Mouse (Mus musculus) heart, adult 2 months (tissue): Measurements from ENCODE around the gene Ostm1. TPM values are rescaled to one million over a fixed set of nuclear protein-coding genes. Genes with fewer than 3 reads are reported as not detected.

ENCODE experiments used
- DNase-seq, 2 experiments: peaks; one replicate each; pipeline ENCODE4 v3.0.0; 2021
- H3K27ac ChIP-seq: fragments of 200-600 bp; 2 replicates; pipeline ENCODE4 v1.8.1; 2022
- H3K27me3 ChIP-seq: fragments of 200-500 bp; 2 replicates; pipeline ENCODE4 v1.6.1; 2012; ENCODE audit warnings: mild to moderate bottlenecking, low read length, inconsistent platforms, mixed read lengths; ENCODE audit not compliant: control insufficient read depth, insufficient read depth
- H3K36me3 ChIP-seq: fragments of 200-500 bp; 2 replicates; pipeline ENCODE4 v1.6.1; 2012; ENCODE audit warnings: low read length, inconsistent platforms; ENCODE audit not compliant: control insufficient read depth, insufficient read depth
- H3K4me1 ChIP-seq: fragments of 200-500 bp; 2 replicates; pipeline ENCODE4 v1.6.1; 2011; ENCODE audit warnings: low read length; ENCODE audit not compliant: control insufficient read depth, insufficient read depth
- H3K4me3 ChIP-seq: fragments of 200-600 bp; 2 replicates; pipeline ENCODE4 v1.8.1; 2022
- H3K79me2 ChIP-seq: fragments of 200-500 bp; replicated peaks from 2 replicates; pipeline ENCODE4 v1.6.1; 2012; ENCODE audit warnings: mild to moderate bottlenecking, inconsistent platforms, low read length, moderate library complexity, mixed read lengths; ENCODE audit not compliant: control insufficient read depth, insufficient read depth
- H3K9ac ChIP-seq: fragments of 200-500 bp; 2 replicates; pipeline ENCODE4 v1.6.1; 2012; ENCODE audit warnings: low read depth, mild to moderate bottlenecking, control low read depth, inconsistent platforms, low read length, mixed read lengths
- CTCF ChIP-seq: fragments of 200-600 bp; IDR thresholded peaks from 2 replicates; pipeline ENCODE4 v1.8.1; 2022; ENCODE audit warnings: antibody characterized with exemption, mild to moderate bottlenecking, moderate library complexity
- EP300 ChIP-seq: fragments of 200-500 bp; IDR thresholded peaks from 2 replicates; pipeline ENCODE4 v1.6.1; 2011; ENCODE audit warnings: low read depth, low read length, control low read depth; ENCODE audit not compliant: insufficient read depth
- POLR2A ChIP-seq: fragments of 200-500 bp; IDR thresholded peaks from 2 replicates; pipeline ENCODE4 v1.6.1; 2011; ENCODE audit warnings: mild to moderate bottlenecking, low read depth, low read length, control low read depth; ENCODE audit not compliant: insufficient read depth
- WGBS: fragments of 180-500 bp; shearing (Covaris S2); methylation state at CpG from one replicate; pipeline ENCODE4 v1.1.7; 2018; 5-methylcytosine and 5-hydroxymethylcytosine counted together
- intact Hi-C: fragments of 180-260 bp; cut with DNase I; formaldehyde crosslinking; loops from one replicate; pipeline ENCODE4 v1.15.1; 2025
- polyA plus RNA-seq: library from polyadenylated mRNA; depleted of rRNA; stranded (reverse); fragments of >200 nt; gene quantifications from 2 replicates; pipeline ENCODE4 v1.2.3, GENCODE M21; 2012
- total RNA-seq, 2 experiments: library from RNA; stranded (reverse); gene quantifications; 2 replicates each; pipeline ENCODE4 v1.2.3; 2021

Gene Ostm1
- total and polyA plus RNA-seq, 3 experiments: 14.0 to 19.2 (median 18.0) TPM

DNA sequence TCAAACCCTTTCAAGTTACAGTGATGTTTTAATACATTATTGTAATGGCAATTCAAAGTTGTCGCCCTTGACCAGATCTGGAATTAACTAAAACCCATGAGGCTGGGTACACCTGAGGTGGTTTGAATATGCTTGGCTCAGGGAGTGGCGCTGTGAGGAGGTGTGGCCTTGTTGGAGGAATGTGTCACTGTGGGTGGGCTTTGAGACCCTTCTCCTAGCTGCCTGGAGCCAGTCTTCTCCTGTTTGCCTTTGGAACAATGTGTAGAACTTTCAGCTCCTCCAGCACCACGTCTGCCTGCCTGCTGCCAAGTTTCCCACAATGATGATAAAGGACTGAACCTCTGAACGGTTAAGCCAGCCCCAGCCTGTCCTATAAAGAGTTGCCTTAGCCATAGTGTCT lies 62.7 kb downstream of the Ostm1 start:
- Histone ChIP-seq H3K27ac (no peak overlapping the region), H3K79me2 (no peaks in the 10 kb centered on the region), H3K9ac (no peak overlapping the region), H3K4me1 (no peaks in the 10 kb centered on the region), H3K4me3 (no peak overlapping the region), H3K27me3 (no peaks in the 10 kb centered on the region), H3K36me3 (no peaks in the 10 kb centered on the region)
- WGBS: 51% methylated on average over 4 of the region's 4 CpGs
- intact Hi-C loops: no loop called here
- TF ChIP-seq POLR2A (no peak), CTCF (no peak), EP300 (no peak)
- DNase-seq: no peak

DNA sequence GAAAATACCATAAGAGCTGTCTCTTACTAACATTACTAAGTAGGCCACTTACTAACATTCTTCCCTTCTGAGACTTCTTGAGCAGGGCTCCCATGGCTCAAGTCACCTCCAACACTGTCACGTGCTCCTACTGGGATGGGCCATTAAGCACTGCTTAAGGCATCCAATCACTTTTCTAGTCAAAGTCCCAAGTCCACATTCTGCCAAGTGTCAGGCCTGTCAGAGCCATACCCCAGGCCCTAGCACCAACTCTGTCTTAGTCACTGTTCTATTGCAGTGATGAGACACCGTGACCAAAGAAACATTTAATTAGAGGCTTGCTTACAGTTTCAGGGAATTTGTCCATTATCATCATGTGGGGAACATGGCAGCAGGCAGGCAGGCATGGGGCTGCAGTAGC lies 78.3 kb downstream of the Ostm1 start:
- H3K27me3 ChIP-seq: no peaks in the 10 kb centered on the region
- no peaks in the 10 kb centered on the region for H3K4me1 ChIP-seq

DNA sequence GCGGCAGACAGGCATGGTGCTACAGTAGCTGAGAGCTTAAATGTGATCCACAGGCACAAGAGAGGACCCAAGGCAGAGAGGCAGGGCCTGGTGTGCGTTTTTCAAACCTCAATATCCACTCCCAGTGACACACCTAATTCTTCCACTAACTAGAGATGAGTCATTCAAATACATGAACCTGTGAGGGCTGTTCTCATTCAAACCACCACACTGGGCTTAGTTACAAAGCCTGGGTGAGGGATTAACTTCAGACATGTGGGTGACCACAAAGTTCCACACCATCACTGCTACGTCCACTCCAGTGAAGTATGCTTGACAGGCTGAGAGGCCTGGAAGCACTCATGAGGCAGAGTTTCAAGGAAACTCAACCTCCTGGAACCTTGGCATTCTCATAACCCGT lies 86.3 kb downstream of the Ostm1 start:
- WGBS: 86% methylated on average over 4 of the region's 4 CpGs
- H3K79me2 ChIP-seq: no peaks in the 10 kb centered on the region
- H3K36me3 ChIP-seq: no peaks in the 10 kb centered on the region
- no peak for DNase-seq
- H3K4me3 ChIP-seq: no peak overlapping the region
- TF ChIP-seq POLR2A (no peak), CTCF (no peak), EP300 (no peak)
- peaks cover 2% of the 10 kb centered on the region; the same call in 1 of the 2 replicates for H3K27me3 ChIP-seq
- no peak overlapping the region for H3K9ac ChIP-seq
- intact Hi-C loops: loop anchor here (10.0 kb wide), 1 partner anchor 865 kb away; the partner anchor contains the start of genes Cep57l1 and Sesn1
- H3K4me1 ChIP-seq: no peaks in the 10 kb centered on the region
- no peak overlapping the region for H3K27ac ChIP-seq

More for the DNA sequence above, 78.3 kb downstream of the Ostm1 start:
- WGBS: 86% methylated on average over 2 of the region's 2 CpGs
- Histone ChIP-seq H3K36me3 (no peaks in the 10 kb centered on the region), H3K79me2 (no peaks in the 10 kb centered on the region), H3K9ac (no peak overlapping the region), H3K27ac (no peak overlapping the region), H3K4me3 (no peak overlapping the region)
- TF ChIP-seq POLR2A: no peak
- intact Hi-C loops: no loop called here
- no peak for DNase-seq

DNA sequence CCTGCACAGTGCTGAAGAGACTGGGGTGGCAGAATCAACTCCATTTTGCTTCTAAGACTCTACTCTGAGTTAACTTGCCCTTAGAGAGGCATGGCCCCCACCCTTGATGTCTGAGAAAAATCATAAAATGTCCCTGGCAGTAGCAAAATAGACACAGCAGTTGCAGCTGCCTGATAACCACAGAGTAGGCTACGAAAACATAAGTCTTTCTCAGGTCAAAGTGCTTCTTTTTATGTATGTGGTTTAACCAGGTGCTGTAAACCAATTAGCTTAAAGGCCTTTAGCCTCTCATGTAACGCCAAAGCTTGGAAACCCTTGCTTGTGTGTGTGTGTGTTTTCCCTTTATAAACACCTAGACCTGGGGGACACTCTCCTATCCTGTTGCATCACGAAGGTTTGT lies 89.2 kb downstream of the Ostm1 start:
- Histone ChIP-seq H3K27ac (no peak overlapping the region), H3K4me1 (no peaks in the 10 kb centered on the region), H3K36me3 (no peaks in the 10 kb centered on the region), H3K27me3 (peaks cover 2% of the 10 kb centered on the region; the same call in 1 of the 2 replicates), H3K9ac (no peak overlapping the region), H3K79me2 (no peaks in the 10 kb centered on the region), H3K4me3 (no peak overlapping the region)
- intact Hi-C loops: loop anchor here (10.0 kb wide), 1 partner anchor 868 kb away; the partner anchor contains the start of genes Cep57l1 and Sesn1
- TF ChIP-seq CTCF (no peak), EP300 (no peak)
- 74% methylated on average over 3 of the region's 3 CpGs for WGBS
- DNase-seq: no peak

DNA sequence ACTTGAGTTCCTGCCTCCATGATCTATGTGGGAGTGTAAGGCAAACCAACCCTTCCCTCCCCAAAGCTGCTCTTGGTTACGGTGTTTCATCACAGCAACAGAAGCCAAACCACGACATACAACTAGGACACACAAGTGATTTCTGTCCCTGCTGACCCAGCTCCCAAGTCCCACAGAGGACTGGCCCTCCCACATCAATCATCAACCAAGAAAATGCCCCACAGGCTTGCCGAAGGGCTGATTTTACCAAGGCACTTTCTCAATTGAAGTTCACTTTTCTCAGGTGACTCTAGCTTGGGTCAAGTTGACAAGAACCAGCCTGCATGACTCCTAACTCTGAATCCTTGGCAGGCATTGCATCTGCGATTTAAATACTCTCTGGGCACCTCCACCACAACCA lies 91.9 kb downstream of the Ostm1 start:
- intact Hi-C loops: loop anchor here (10.0 kb wide), 1 partner anchor 871 kb away; the partner anchor contains the start of genes Cep57l1 and Sesn1
- TF ChIP-seq CTCF: no peak
- no peak for TF ChIP-seq EP300
- TF ChIP-seq POLR2A: no peak
- Histone ChIP-seq H3K27me3 (peaks cover 2% of the 10 kb centered on the region; the same call in 1 of the 2 replicates), H3K27ac (no peak overlapping the region), H3K9ac (no peak overlapping the region), H3K36me3 (no peaks in the 10 kb centered on the region), H3K4me3 (no peak overlapping the region), H3K4me1 (peaks cover 5% of the 10 kb centered on the region), H3K79me2 (0 out of 2 replicates have a peak, but pooled peaks cover under 1% of the 10 kb centered on the region)
- WGBS: 64% methylated on average over 4 of the region's 4 CpGs
- DNase-seq: no peak

DNA sequence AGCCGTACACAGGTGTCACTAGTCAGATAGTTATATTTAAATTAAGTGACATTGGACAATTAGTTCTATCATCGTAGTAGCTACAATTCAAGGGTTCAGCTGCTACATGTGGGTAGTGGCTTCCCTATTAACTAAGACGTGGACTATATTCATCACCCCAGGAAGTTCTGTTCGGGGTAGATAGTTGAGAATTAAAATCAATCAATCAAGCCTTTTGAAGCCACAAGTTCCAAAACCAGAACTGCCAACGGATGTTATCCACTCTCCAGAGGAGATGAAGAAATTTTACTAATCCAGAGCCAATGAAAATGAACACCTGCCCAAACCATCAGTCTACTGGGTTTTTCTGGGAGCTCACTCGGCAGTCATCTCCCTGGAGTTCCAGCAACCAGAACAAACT lies 94.7 kb downstream of the Ostm1 start:
- Histone ChIP-seq H3K27ac (no peak overlapping the region), H3K27me3 (no peaks in the 10 kb centered on the region), H3K4me1 (peaks cover 6% of the 10 kb centered on the region), H3K4me3 (peak overlapping the region; percentile 99), H3K36me3 (no peaks in the 10 kb centered on the region), H3K79me2 (0 out of 2 replicates have a peak, but pooled peaks cover 2% of the 10 kb centered on the region), H3K9ac (no peak overlapping the region)
- no peak for TF ChIP-seq POLR2A
- TF ChIP-seq EP300: no peak
- TF ChIP-seq CTCF: no peak
- WGBS: 45% methylated on average over 6 of the region's 6 CpGs
- no peak for DNase-seq
- intact Hi-C loops: loop anchor here (2.0 to 10.0 kb wide), 3 partner anchors 82 to 874 kb away; partner anchors contain the start of genes Cep57l1, Sec63, Sesn1 and Snx3
